Mouse (Mus musculus) forebrain, embryonic 15.5 days (tissue): ENCODE data around the gene Ate1. TPM values are rescaled to one million over a fixed set of nuclear protein-coding genes. Genes with fewer than 3 reads are reported as not detected.
A peak's percentile ranks its signal among the peaks of the same experiment; 100 is the strongest.
"Not testable (repeated sequence)": the region's sequence is repeated elsewhere in the genome, so short reads cannot be mapped to it uniquely, and the experiment has no call there.

ENCODE experiments used
- ATAC-seq: fragments of 200-750 bp; cut with Nextera tagmentation; replicated peaks from 2 replicates; pipeline ENCODE4 v1.8.0; 2017; ENCODE audit warnings: mild to moderate bottlenecking, moderate TSS enrichment, moderate library complexity
- H3K27ac ChIP-seq: fragments of 300-500 bp; sonication (generic); replicated peaks from 2 replicates; pipeline ENCODE4 v1.5.1; 2015; ENCODE audit warnings: mild to moderate bottlenecking, inconsistent platforms
- H3K27me3 ChIP-seq: fragments of 300-500 bp; sonication (generic); 2 replicates; pipeline ENCODE4 v1.6.1; 2015; ENCODE audit warnings: inconsistent platforms
- H3K36me3 ChIP-seq: fragments of 300-500 bp; sonication (generic); 2 replicates; pipeline ENCODE4 v1.6.1; 2015; ENCODE audit warnings: mild to moderate bottlenecking, inconsistent platforms
- H3K4me1 ChIP-seq: fragments of 300-500 bp; sonication (generic); 2 replicates; pipeline ENCODE4 v1.6.1; 2015; ENCODE audit warnings: inconsistent platforms
- H3K4me2 ChIP-seq: fragments of 300-500 bp; sonication (generic); replicated peaks from 2 replicates; pipeline ENCODE4 v1.6.1; 2015; ENCODE audit warnings: mild to moderate bottlenecking, inconsistent platforms
- H3K4me3 ChIP-seq: fragments of 300-500 bp; sonication (generic); 2 replicates; pipeline ENCODE4 v1.5.1; 2015; ENCODE audit warnings: mild to moderate bottlenecking, inconsistent platforms
- H3K9ac ChIP-seq: fragments of 300-500 bp; sonication (generic); replicated peaks from 2 replicates; pipeline ENCODE4 v1.6.1; 2015; ENCODE audit warnings: mild to moderate bottlenecking, inconsistent platforms
- H3K9me3 ChIP-seq: fragments of 300-500 bp; sonication (generic); 2 replicates; pipeline ENCODE4 v1.6.1; 2016; ENCODE audit warnings: inconsistent platforms
- WGBS: fragments of 180-500 bp; shearing (Covaris S2); methylation state at CpG from one replicate; pipeline ENCODE4 v1.1.7; 2015; ENCODE audit warnings: mixed read lengths; 5-methylcytosine and 5-hydroxymethylcytosine counted together
- polyA plus RNA-seq: library from polyadenylated mRNA; unstranded; fragments of >200 nt; fragmentation: Nextera tagmentation; extraction: Ambion mirVana; gene quantifications from 2 replicates; pipeline ENCODE4 v1.2.1, GENCODE M21; 2015

The Ate1 gene
- polyA plus RNA-seq, 1 experiment from 2014 or later: 87.5 TPM

- ATAC-seq: peak; percentile 99
- WGBS: under 1% methylated on average over 90 of the region's 90 CpGs
- Histone ChIP-seq H3K36me3 (no peaks in the 10 kb centered on the region; the same call in 1 of the 2 replicates), H3K4me1 (peaks cover 24% of the 10 kb centered on the region), H3K9ac (peak overlapping the region; percentile 96), H3K27ac (peak overlapping the region; percentile 93), H3K27me3 (no peaks in the 10 kb centered on the region), H3K4me3 (peak overlapping the region; percentile 84), H3K4me2 (peak overlapping the region; percentile 69), H3K9me3 (no peaks in the 10 kb centered on the region)
Observed at GRCm38 (mm10) chr7:130519096-130520048, 797 bp downstream of the Ate1 start.

- ATAC-seq: no peak
- Histone ChIP-seq H3K36me3 (peaks cover 3% of the 10 kb centered on the region; the same call in 1 of the 2 replicates), H3K4me2 (peak overlapping the region; percentile 69), H3K9ac (peak overlapping the region; percentile 96), H3K27ac (peak overlapping the region; percentile 93), H3K27me3 (no peaks in the 10 kb centered on the region), H3K4me1 (peaks cover 24% of the 10 kb centered on the region), H3K9me3 (no peaks in the 10 kb centered on the region), H3K4me3 (peak overlapping the region; percentile 84)
- 39% methylated on average over 26 of the region's 26 CpGs for WGBS
Observed at GRCm38 (mm10) chr7:130518213-130519095, 1.7 kb downstream of the Ate1 start.

DNA sequence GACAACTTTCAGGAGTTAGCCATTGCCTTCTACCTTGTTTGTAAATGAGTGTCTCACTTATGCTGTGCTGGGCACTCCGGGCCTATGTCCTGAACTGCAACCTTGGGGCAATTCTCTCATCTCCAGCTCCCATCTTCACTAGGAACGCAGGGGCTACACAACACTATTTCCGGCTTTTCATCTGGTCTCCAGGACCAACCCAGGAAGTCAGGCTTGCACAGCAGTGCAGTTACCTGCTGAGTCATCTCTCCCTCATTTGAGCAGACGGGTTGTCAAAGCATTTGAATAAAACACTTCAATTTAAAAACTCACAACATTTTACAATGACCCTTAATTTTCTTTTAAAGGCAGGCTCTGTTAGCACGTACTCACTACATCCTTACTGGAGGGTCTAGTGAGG, 9.9 kb downstream of the Ate1 start:
- ATAC-seq: no peak
- Histone ChIP-seq H3K27me3 (no peaks in the 10 kb centered on the region), H3K9ac (no peak overlapping the region), H3K36me3 (peaks cover 60% of the 10 kb centered on the region), H3K4me1 (no peaks in the 10 kb centered on the region), H3K9me3 (no peaks in the 10 kb centered on the region), H3K4me2 (no peak overlapping the region), H3K27ac (no peak overlapping the region), H3K4me3 (no peak overlapping the region)
- 90% methylated on average over 5 of the region's 5 CpGs for WGBS

DNA sequence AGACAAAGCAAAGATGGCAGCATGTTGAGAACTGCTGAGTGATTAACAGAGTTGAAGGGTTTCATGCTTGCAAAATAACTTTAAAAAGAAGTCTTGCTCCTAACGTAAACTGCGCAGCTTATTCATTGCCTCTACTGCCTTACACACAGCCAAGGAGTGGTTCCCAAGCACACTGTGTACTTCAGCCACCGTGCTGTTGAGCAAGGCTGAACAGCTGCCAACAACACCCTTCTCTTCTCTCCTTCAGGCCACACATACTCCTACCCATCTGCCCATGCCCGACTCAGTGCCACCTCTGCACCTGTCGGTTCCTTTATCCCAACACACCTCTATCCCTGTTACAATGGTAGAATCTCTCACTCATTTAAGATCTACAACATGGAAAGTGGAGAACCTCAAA, 17.2 kb downstream of the Ate1 start:
- Histone ChIP-seq H3K27ac (no peak overlapping the region), H3K9me3 (no peaks in the 10 kb centered on the region), H3K4me2 (no peak overlapping the region), H3K27me3 (no peaks in the 10 kb centered on the region), H3K4me1 (no peaks in the 10 kb centered on the region), H3K4me3 (no peak overlapping the region), H3K9ac (no peak overlapping the region), H3K36me3 (peaks cover 54% of the 10 kb centered on the region)
- WGBS: 89% methylated on average over 5 of the region's 5 CpGs
- no peak for ATAC-seq

GRCm38 (mm10) chr7:130501499-130501898, 18.7 kb downstream of the Ate1 start:
- Histone ChIP-seq H3K4me3 (no peak overlapping the region), H3K27me3 (no peaks in the 10 kb centered on the region), H3K9ac (no peak overlapping the region), H3K9me3 (no peaks in the 10 kb centered on the region), H3K4me1 (no peaks in the 10 kb centered on the region), H3K4me2 (no peak overlapping the region), H3K27ac (no peak overlapping the region), H3K36me3 (peaks cover 42% of the 10 kb centered on the region)
- no peak for ATAC-seq
- WGBS: 74% methylated on average over 1 of the region's 1 CpGs

GRCm38 (mm10) chr7:130493346-130493745, 26.8 kb downstream of the Ate1 start:
- ATAC-seq: no peak
- no peaks in the 10 kb centered on the region for H3K27me3 ChIP-seq
- H3K9ac ChIP-seq: no peak overlapping the region
- H3K36me3 ChIP-seq: no peaks in the 10 kb centered on the region; the same call in 1 of the 2 replicates
- no peak overlapping the region for H3K4me3 ChIP-seq
- no peak overlapping the region for H3K4me2 ChIP-seq
- H3K4me1 ChIP-seq: peaks cover 11% of the 10 kb centered on the region
- H3K27ac ChIP-seq: peak overlapping the region; percentile 20; the same call in 1 of the 2 replicates
- 68% methylated on average over 3 of the region's 3 CpGs for WGBS
- H3K9me3 ChIP-seq: no peaks in the 10 kb centered on the region

DNA sequence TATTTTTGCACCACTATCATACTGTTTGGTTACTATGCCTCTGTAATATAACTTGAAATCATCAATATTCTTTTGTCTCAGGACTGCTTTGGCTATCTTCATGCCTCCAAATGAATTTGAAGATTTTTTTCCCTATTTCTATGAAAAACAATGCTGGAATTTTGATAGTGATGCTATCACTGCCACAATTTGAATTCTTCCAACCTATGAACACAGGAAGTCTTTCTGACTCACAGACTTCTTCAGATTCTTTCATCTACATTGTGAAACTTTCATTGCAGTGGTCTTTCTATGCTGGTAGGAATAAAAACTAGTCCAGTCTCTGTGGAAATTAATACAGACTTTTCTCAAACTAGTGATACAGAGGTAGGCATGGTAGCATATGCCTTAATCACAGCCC, 28.1 kb downstream of the Ate1 start:
- no peak overlapping the region for H3K27ac ChIP-seq
- no peak overlapping the region for H3K9ac ChIP-seq
- no peak for ATAC-seq
- H3K4me1 ChIP-seq: peaks cover 11% of the 10 kb centered on the region
- H3K36me3 ChIP-seq: no peaks in the 10 kb centered on the region
- H3K9me3 ChIP-seq: no peaks in the 10 kb centered on the region
- no peak overlapping the region for H3K4me2 ChIP-seq
- H3K27me3 ChIP-seq: no peaks in the 10 kb centered on the region
- no peak overlapping the region for H3K4me3 ChIP-seq

- H3K4me2 ChIP-seq, H3K4me3 ChIP-seq, ATAC-seq, H3K4me1 ChIP-seq, H3K27me3 ChIP-seq, H3K27ac ChIP-seq, H3K9ac ChIP-seq, H3K9me3 ChIP-seq: not testable (repeated sequence)
- H3K36me3 ChIP-seq: peaks cover 17% of the 10 kb centered on the region
- 92% methylated on average over 3 of the region's 3 CpGs for WGBS
Observed at GRCm38 (mm10) chr7:130479003-130479402, 41.2 kb downstream of the Ate1 start.

GRCm38 (mm10) chr7:130475970-130476369, 44.2 kb downstream of the Ate1 start:
- H3K36me3 ChIP-seq: peaks cover 15% of the 10 kb centered on the region
- ATAC-seq: peak; percentile 88
- WGBS: 35% methylated on average over 2 of the region's 2 CpGs
- H3K4me2 ChIP-seq: no peak overlapping the region
- H3K27me3 ChIP-seq: no peaks in the 10 kb centered on the region
- H3K4me3 ChIP-seq: no peak overlapping the region
- no peaks in the 10 kb centered on the region for H3K9me3 ChIP-seq
- peaks cover 4% of the 10 kb centered on the region for H3K4me1 ChIP-seq
- H3K27ac ChIP-seq: no peak overlapping the region
- H3K9ac ChIP-seq: no peak overlapping the region

GRCm38 (mm10) chr7:130473881-130474280, 46.3 kb downstream of the Ate1 start:
- Histone ChIP-seq H3K4me1 (peaks cover 15% of the 10 kb centered on the region), H3K4me3 (no peak overlapping the region), H3K27ac (no peak overlapping the region), H3K9ac (no peak overlapping the region), H3K4me2 (no peak overlapping the region), H3K27me3 (no peaks in the 10 kb centered on the region), H3K9me3 (no peaks in the 10 kb centered on the region), H3K36me3 (peaks cover under 1% of the 10 kb centered on the region)
- no peak for ATAC-seq
- WGBS: 64% methylated on average over 3 of the region's 3 CpGs

DNA sequence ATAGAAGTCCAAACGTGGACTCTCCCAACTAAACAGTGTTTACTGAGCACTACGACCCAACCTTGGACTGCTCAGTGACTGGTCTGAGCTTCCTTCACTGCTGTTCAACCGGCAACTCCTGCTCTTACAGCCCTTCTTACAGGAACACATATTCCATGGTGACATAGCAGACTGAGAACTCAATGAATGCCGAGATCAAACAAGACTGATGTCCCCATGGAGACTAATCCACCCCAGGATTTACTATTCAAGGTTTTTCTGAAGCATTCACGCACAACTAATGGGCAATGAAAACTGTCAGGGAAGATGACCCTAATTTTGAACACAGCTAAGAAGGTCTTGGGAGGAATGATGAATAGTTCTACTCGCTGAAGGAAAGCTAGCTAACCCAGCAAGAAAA, 47.5 kb downstream of the Ate1 start:
- Histone ChIP-seq H3K4me2 (no peak overlapping the region), H3K9me3 (no peaks in the 10 kb centered on the region), H3K4me3 (no peak overlapping the region), H3K36me3 (no peaks in the 10 kb centered on the region; the same call in 1 of the 2 replicates), H3K27me3 (no peaks in the 10 kb centered on the region), H3K4me1 (peaks cover 16% of the 10 kb centered on the region), H3K9ac (no peak overlapping the region), H3K27ac (no peak overlapping the region)
- no peak for ATAC-seq
- WGBS: 12% methylated on average over 6 of the region's 6 CpGs

- no peaks in the 10 kb centered on the region for H3K36me3 ChIP-seq
- no peak for ATAC-seq
Observed at GRCm38 (mm10) chr7:130471045-130471444, 49.1 kb downstream of the Ate1 start.

More at GRCm38 (mm10) chr7:130471045-130471444, 49.1 kb downstream of the Ate1 start:
- Histone ChIP-seq H3K27me3 (no peaks in the 10 kb centered on the region), H3K4me3 (no peak overlapping the region), H3K4me2 (no peak overlapping the region), H3K9me3 (no peaks in the 10 kb centered on the region), H3K27ac (0 out of 2 replicates have a peak overlapping the region, but pooled peaks have one; percentile 29), H3K9ac (no peak overlapping the region), H3K4me1 (peaks cover 16% of the 10 kb centered on the region)
- 14% methylated on average over 6 of the region's 6 CpGs for WGBS
